Mouse (Mus musculus): Measurements from ENCODE around the gene Larp4.
A peak's percentile ranks its signal among the peaks of the same experiment; 100 is the strongest.

Larp4 gene

DNA sequence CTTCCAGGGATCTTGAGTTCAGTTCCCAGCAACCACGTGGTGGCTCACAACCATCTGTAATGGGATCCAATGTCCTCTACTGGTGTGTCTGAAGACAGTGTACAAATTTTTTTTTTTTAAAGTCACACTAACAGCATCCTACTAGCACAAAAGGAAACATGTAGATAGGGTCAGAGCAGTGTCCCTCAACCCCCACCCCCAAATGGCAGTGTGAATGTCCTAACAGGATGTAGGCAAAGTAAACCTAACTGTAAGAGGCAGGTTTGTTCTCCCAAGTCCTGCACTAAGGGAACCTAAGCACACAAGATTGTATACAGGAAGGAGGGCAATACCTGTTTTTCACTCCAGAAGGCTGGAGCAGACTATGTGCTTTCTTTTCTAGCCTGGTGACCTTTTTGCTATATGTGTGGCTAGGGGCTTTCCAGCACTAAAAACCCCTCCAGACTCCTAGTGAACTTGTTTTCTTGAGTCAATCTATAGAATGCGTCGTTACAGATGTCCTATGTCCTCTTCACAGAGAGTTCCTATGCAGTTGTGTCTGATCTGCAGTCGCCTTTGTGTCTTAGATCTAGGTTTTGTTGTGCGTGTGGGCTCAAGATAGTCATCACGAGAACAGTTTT lies 48.5 kb downstream of the Larp4 start:
- DNase-seq: no peak

DNA sequence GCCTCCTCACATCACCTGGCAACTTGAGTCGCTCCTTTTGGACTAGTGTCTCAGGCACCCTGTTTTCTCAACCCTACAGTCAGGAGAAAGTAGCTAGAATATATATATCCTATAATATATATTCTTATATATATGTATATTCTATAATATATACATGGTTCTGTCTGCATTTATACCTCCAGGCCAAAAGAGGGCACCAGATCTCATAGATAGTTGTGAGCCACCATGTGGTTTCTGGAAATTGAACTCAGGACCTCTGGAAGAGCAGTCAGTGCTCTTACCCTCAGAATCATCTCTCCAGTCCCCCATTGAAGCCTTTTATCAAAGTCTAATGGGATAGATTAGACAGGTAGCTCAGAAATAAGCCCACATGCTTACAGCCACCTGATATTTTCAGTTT lies 51.3 kb downstream of the Larp4 start:
- DNase-seq: no peak

DNA sequence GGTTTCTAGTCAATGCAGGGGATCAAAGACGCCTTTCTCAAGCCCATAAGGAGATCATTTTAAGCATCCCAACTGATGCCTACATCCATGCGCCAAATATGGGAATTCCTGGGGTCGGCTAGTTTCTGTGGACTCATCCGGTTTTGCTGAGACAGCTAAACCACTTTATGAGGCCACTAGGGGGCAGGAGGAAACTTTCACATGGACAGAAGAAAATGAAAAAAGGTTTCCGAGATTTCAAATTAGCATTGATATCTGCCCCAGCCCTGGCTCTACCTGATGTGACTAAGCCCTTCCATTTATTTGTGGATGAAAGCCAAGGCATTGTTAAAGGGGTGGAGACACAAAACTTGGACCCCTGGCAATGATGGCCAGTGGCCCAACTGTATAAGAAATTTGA lies 53.1 kb downstream of the Larp4 start:
- DNase-seq: peak; percentile 47

DNA sequence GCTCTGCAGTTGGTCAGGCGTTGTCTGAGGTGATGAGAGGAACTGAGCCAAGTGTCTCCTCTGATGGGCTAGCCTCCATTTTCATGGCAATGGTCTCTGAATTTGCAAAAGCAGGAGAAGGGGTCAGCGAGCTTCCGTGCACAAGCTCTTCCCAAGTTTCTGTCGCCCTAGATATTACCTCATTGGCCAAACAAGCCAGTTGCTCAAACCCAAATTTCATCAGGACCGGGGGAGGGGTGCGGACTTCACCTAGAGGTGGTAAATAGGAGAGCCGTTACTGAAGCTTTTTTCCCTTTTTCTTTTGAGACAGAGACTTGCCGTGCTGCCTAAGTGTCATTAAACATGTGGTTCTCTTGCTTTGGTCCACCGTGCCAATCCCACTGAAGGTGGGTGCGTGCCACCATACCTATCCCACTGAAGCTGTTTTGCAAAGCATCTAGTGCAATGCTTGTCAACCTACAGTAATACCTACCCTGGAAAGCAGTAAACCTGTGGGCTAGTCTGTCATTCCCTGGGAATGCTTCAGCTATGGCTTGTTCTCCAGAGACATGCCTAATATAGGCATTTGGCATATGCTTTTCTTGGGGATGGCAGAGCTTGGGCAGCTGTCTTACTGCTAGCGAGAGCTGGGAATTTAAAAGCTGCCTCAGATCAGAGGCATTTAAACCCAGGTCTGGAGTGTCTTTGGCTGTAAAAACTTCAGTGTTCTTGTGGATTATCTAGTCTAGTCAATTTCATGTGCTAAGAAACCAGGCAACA lies 55.4 kb downstream of the Larp4 start:
- DNase-seq: no peak

DNA sequence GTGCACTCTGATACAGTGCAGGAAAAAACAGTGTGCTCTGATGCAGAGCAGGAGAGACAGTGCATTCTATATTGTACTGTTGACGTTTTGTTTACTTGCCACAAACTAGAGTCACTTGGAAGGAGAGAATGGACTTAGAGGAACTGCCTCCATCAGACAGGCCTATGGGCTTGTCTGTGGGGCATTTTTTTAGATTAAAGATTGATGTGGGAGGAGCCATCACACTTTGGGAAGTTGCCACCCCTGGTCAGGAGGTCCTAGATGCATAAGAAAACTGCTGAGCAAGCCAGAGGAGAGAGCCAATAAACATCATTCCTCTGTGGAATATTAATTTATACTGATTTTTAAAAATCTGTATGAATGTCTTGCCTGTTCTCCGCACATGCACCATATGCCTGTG lies 58.3 kb downstream of the Larp4 start:
- no peak for DNase-seq

DNA sequence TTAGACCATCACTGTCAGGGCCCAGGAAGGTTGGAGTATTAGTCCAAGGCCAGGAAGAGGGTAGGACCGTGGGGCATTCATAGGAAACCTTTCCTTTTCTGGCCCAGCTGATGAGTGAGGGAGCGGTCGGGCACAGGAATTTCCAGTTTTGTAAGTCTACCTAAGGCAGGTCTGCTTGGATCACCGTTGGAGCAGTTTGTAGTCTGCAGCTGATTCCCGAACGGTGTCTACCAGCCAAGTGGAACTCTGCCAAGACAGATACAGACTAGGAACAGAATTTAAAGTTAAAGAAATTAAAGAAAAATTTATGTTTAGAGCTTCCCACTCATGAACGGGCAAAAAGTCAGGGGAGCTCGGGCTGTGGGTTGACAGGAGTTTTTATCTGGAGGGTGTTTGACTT lies 59.6 kb downstream of the Larp4 start:
- DNase-seq: no peak

DNA sequence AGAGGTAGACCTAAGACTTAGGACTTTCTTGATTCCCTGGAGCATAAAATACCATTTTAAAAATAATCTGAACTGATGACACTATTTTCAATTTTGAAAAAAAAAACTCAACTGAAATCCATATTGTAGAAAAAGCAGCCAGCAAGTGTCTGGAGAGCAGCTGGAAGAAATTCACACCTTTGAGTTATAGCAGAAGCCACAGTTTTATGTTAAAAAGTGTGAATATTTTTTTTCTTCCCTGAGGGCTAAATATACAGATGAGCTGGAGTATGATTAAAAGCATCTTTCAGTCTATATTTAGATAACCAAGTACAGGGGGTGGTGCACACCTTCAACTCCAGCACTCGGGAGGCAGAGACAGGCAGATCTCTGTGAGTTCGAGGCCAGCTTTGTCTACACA lies 60.0 kb downstream of the Larp4 start:
- no peak for DNase-seq

DNA sequence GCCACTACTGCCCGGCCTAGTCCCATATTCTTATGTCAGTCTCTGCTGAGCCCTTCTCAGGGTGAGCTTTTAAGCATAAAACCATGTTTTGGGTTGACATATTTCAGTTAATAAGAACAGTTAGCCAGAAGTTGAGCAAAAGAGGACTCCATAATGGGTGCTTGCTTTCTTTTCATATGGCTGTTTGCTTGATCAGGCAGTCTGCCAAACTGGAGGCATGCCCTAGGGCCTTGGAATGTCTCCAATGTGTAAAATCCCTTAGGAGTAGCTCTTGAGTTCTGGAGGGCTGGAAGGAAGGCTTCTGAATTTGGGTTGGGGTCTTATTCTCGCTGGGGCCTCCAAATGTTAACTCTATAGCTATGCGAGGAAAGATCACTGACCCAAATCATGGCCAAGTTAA lies 62.7 kb downstream of the Larp4 start:
- DNase-seq: no peak

DNA sequence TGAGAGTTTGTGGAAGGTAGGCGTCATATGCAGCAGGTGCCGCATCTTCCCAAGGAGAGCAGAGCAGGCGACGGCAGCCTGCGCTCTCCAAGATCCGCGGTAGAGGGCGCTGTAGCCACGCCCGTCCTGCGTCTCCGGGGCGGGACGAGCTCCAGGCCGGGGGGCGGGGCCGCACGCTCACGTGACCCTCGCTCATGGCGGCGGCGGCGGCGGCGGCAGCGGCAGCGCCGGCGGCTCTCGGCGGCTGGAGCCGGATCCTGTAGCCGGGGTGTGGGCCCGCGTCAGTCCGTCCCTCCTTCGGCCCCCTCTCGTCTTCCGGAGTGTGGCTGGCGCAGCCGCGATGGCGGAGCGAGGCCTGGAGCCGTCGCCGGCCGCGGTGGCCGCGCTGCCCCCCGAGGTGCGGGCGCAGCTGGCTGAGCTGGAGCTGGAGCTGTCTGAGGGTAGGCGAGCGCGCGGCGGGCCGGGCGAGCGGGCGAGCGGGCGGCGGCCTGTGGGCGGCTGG lies 68.7 kb downstream of the Larp4 start, which contains the start of gene Dip2b:
TSS of gene Dip2b (plus strand) at position 195 of the 502 bp plus-strand sequence.
- peak; percentile 98 for DNase-seq

DNA sequence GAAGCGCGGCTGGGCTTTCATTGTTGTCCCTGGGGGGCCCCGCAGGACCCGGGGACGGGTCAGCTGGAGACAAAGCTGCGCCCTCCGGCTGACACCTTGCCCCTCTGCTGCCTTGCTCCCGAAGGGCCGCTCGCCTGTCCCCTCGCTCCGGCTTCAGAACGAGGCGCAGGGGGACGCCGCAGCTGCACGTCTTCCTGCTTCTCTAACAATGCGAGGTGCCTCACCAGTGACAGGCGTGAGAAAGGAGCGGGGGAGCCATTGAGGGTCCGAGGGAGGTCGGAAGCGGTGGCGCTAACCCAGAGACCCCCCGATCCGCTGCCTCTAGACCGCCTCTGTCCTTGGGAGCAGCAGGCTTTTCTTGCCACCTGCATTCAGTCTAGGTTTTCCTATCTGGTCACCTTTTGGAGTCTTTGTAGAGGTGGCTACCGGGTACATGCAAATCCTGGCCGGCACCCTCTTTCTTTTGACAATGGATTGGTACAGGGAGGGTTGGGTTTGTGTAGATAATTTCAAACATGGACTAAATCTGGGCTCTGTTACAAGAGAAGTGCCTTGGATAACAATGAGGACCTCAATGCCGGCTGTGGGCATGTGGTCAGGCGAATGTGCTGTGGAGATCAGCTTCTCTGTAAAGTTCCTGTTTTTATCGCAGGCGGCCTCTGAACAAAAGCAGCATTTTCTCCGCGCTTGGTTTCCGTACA lies 69.3 kb downstream of the Larp4 start:
- peak; percentile 77 for DNase-seq

DNA sequence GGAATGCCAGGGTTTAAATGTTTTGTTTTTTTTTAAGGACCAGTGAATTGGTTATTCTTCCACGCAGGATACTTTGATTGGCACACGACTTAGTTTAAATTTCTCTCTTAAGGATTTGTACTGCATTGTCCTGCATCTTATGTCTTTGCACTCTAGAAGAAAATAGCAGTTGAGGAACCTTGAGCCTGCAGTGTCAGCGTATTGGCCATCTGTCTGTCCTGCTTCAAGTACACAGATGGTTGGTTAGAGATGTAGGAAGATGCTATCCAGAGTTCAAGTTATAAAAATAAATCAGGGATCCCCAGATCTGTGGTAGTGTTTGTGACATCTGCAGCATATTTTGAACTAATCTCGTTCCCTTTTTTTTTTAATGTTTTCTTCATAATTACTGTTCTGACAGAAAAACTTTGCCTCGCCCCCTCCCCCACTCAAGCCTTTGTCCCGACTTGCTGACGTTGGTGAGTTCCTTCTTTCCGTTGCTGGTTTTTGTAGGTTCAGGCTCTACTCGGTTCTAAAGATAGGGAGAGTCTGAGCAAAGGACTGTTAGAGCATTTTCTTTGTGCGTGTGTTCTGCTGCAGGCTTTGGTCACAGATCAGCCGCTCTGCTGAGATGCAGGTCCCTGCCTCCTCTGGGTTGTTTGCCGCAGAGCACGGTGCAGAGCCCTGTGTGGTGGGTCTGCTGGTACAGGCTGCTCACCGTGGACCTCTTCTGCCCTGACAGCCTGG lies 70.8 kb downstream of the Larp4 start:
- DNase-seq: no peak

DNA sequence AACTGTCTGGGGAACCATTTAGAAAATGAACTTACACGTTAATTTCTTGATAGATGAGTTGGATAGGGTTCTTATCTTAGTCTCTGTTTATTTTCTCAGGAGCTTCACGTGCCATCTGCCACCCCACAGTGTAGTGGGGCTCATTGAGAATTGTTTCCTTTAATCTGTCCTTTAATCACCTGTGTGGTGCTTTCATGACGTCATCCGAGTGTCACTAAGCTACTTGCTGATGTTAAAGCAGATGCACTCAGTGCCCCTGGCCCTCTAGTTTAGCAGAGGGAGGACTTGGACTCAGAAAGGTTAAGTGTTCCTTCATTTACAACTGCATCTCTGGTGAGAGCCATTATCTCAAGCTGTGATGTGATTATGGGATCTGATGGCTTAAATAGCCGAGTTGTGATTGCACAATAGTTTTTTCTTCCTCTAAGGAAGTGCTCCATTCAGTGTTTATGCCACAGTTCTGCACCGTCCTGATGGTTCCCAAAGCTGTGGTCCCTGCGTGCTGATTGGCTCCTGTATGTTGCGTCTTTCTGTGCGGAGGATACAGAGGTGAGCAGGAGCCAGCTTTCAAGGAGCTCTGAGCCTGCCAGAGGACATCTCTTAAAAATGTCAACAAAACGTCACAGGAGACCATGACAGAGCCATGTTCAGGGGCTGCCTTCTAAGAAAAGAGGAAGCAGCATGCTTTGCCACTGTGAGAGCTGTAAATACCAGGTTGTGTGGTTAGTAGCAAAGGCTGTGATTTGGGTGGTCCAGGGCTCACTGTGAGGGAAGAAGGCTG lies 71.6 kb downstream of the Larp4 start:
- DNase-seq: no peak

DNA sequence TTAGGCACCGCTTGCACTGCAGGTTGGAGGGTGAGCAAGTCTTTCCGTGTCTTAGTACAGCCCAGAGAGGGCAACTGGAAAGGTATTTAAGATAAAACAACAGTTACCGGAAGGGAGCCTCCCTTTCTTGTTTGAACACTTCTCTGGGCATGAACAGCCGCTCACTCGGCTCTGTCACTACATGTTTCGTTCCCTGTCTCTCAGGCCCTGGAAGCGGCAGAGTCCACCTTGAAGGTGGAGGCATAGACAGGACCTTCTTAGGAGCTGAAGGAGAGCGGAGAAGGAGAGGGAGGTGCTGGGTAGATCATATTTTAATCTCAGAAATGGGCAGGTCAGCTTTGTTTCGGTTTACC lies 72.2 kb downstream of the Larp4 start:
- DNase-seq: no peak

DNA sequence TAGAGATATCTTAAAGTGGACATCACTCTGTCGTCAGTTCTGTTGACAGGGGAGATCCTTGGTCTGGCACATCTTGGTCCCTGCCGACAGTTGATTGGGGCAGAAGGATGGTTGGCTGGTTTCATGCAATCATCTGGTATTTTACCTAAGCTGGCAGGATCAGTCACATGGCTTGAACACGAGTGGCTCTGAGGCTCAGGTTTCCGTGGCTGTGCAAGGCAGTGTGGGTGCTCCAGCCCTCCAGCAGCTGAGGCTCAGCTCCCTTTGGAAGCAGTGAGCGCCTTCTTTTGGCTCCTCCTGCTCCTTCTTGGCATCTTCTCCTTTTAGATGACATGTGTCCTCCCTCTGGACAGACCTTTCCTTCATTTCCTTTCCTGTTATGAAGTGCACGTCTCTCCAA lies 75.7 kb downstream of the Larp4 start:
- no peak for DNase-seq

DNA sequence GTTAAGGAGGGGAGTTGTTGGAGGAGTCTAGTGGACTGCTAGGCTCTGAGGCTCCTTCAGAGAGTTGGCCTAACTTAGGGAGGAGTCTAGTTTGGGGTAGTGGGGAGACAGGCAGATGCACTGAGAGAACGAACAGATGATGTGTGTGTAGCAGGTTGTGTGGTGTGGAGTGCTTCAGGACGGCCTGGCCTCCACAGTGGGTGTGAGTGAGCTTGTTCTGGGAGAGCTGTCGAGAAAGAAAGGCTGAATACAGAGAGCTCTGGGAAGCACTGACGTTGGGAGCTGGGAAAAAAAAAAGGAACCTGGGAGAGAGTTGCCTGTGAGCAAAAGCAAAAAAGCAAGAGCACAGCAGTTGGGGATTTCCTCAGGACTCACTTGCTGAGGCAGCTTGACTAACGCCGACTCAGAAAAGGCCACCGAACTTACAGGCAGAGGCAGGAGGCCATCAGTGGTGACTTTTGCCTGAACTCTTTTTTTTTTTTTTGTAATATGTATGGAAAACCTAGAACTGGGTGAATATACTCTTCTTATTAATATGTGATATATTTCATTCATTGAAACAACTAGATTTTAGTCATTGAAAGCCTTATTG lies 79.7 kb downstream of the Larp4 start:
- DNase-seq: no peak

DNA sequence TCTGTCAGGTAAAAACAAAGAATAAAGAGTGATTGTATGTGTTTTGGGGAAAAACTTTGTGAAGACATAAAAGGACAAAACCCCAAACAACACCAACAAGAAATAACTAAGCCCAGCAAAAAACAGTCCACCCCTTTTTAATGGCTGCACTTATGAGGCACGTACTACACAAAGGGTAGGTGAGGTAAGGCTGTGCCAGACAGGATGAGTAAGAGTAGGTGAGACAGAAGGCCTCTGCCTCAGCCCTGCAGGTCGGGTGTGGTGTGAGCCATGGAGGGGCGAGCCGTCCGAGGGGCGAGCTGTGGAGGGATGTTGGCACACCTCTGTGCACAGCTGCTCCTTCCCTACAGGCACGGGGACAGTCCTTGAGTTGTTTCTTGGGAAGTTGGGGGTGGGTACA lies 81.1 kb downstream of the Larp4 start:
- DNase-seq: no peak

DNA sequence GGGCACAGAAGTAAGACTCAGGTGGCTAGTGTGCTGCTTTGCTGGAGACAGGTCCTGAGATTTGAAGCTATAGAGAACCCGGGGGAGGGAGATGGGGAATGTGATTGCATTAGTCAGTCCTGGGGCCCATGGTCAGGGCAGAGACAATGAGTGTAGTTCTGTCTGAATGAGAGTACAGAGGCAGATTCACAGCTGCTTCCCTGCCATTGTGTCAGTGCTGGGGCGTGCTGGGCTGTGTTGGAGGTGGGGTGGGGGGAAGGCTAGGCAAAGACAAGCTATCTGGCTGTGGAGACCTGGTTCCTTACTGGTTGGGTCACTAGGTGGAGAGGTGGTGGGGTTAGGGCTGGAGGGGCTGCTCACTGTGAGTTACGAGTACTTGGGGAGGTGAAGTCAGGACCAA lies 82.9 kb downstream of the Larp4 start:
- DNase-seq: no peak

DNA sequence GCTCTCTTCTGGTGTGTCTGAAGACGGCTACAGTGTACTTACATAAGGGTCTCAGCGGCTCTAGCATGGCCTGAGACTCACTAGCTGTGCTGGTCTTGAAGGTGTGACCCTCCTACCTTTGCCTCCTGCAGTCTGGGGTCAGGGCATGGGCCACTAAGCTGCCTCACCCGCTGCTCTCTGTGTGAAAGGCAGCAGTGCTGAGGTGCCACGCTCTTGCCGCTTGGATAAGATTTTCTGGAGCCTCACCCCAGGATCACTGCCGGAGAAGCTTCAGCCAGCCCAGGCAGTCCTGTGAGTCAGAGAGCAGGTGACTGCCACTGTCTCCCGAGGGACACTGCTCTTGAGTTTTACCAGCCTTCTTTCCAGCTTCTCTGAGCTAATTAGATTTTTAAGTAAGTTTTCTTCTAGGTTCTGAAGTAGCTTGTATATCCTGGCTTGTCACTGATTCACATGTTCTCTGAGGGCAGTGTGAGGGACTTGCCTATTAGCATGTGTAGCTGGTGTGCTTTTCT lies 86.6 kb downstream of the Larp4 start:
- DNase-seq: no peak

DNA sequence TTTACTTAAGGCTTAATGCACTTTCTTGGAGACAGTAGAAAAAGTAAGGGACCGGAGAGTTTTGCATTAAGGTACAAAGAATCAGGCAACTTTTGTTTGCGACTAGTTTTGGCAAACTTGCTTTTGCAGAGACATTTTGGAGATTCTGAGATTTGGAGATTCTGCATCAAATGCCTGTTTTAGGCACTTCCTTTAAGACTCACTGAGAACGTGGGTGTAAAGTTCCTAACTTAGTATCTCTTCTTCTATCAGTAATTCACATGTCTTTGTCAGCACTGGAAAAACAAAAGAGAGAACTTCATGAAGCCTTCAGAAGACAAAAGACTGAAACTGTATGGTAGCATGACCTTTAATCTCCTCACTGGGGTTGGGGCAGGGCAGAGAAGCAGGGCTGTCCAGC lies 87.8 kb downstream of the Larp4 start:
- DNase-seq: no peak

DNA sequence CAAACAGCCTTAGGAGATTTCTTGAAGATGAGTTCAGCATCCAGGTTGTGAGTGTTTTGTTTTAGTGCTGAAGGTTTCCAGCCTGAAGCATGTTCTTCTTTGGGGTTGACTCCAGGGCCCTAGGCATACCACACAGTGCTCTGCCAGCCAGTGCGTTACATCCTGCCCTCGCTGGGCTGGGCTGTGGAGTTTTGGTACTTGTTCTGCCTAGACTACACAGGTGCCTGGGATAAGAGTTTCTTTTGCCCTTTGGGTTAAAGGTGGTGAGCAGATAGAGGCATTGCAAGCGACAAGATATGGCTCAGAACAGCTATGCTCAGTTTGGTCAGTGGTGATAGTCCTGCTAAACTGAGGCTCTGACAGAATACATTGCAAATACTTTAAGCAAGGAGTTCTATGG lies 88.3 kb downstream of the Larp4 start:
- DNase-seq: no peak

DNA sequence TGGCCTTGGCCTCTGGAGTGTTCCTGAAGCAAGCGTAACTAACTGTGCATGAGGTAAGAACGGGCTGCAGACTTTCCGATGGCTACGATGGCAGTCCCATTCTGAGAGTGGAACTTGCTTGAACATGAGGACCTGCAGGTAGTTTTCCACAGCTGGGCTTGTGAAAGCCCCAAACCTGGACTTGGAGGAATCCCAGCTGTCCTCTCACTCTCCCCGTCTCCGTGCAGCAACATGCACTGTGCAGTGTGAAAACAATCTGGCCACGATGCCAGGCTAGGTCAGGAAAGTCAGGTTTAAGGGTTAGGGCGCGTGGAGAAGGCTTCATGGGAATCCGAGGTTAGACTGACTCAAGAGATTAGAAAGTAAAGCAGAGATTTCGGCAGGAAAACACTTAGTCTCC lies 89.0 kb downstream of the Larp4 start:
- no peak for DNase-seq
